Mouse (Mus musculus) kidney, embryonic 14.5 days (tissue): Measurements from ENCODE around the gene Pianp. TPM values are rescaled to one million over a fixed set of nuclear protein-coding genes. Genes with fewer than 3 reads are reported as not detected.

Source experiments
- ATAC-seq: fragments of 200-750 bp; cut with Nextera tagmentation; 2 replicates; pipeline ENCODE4 v1.8.0; 2017; ENCODE audit warnings: moderate number of reproducible peaks, mild to moderate bottlenecking, moderate TSS enrichment, moderate library complexity; ENCODE audit not compliant: low FRiP score, low TSS enrichment
- H3K27ac ChIP-seq: fragments of 300-500 bp; sonication (generic); 2 replicates; pipeline ENCODE4 v1.5.1; 2014; ENCODE audit warnings: low read depth, mild to moderate bottlenecking, low read length, moderate library complexity, mixed read lengths
- H3K27me3 ChIP-seq: fragments of 300-500 bp; sonication (generic); 2 replicates; pipeline ENCODE4 v1.6.1; 2014; ENCODE audit warnings: mild to moderate bottlenecking, low read length; ENCODE audit not compliant: control insufficient read depth, insufficient read depth
- H3K36me3 ChIP-seq: fragments of 300-500 bp; sonication (generic); 2 replicates; pipeline ENCODE4 v1.6.1; 2014; ENCODE audit warnings: low read length, mixed read lengths; ENCODE audit not compliant: control insufficient read depth, insufficient read depth
- H3K4me1 ChIP-seq: fragments of 300-500 bp; sonication (generic); 2 replicates; pipeline ENCODE4 v1.6.1; 2014; ENCODE audit warnings: low read length, mixed read lengths; ENCODE audit not compliant: control insufficient read depth, insufficient read depth
- H3K4me2 ChIP-seq: fragments of 300-500 bp; sonication (generic); replicated peaks from 2 replicates; pipeline ENCODE4 v1.6.1; 2014; ENCODE audit warnings: low read depth, mild to moderate bottlenecking, low read length
- H3K4me3 ChIP-seq: fragments of 300-500 bp; sonication (generic); 2 replicates; pipeline ENCODE4 v1.5.1; 2014; ENCODE audit warnings: mild to moderate bottlenecking, low read length
- H3K9ac ChIP-seq: fragments of 300-500 bp; sonication (generic); 2 replicates; pipeline ENCODE4 v1.6.1; 2014; ENCODE audit warnings: low read depth, mild to moderate bottlenecking, low read length, moderate library complexity
- H3K9me3 ChIP-seq: fragments of 300-500 bp; sonication (generic); 2 replicates; pipeline ENCODE4 v1.6.1; 2016; ENCODE audit warnings: low read length; ENCODE audit not compliant: control insufficient read depth
- WGBS: fragments of 180-500 bp; shearing (Covaris S2); extraction: QIAGEN DNeasy Blood & Tissue Kit; methylation state at CpG from one replicate; pipeline ENCODE4 v1.1.7; 2014; 5-methylcytosine and 5-hydroxymethylcytosine counted together
- polyA plus RNA-seq: library from polyadenylated mRNA; unstranded; fragments of >200 nt; fragmentation: Nextera tagmentation; extraction: Ambion mirVana; gene quantifications from 2 replicates; pipeline ENCODE4 v1.2.1, GENCODE M21; 2014

The Pianp gene
- polyA plus RNA-seq, 1 experiment from 2014 or later, result 1.0 TPM

DNA sequence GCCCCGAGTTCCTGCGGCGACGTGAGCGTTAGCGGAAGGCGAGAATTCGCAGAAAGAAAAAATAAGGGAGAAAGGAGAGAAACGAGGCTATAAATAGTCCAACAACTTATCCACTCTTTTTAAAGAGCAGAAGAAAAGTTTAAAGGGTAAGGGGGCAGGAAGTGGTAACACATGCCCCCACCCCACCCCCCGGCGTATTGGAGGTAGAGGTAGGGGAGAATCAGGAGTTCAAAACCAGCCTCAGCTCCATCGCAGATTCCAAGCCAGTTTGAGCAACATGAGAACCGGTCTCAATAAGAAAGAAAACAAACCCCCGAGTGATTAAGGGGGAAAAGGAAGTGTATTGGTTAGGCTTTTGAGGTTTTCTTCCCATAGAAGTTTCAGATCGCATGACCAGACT lies 30.7 kb upstream of the Pianp start:
- Histone ChIP-seq H3K9ac (peak overlapping the region; percentile 92), H3K9me3 (peaks cover 3% of the 10 kb centered on the region; the same call in 1 of the 2 replicates), H3K4me2 (peak overlapping the region; percentile 63), H3K36me3 (peaks cover 15% of the 10 kb centered on the region), H3K27me3 (no peaks in the 10 kb centered on the region), H3K4me3 (peak overlapping the region; percentile 81), H3K4me1 (peaks cover 6% of the 10 kb centered on the region; the same call in 1 of the 2 replicates), H3K27ac (peak overlapping the region; percentile 92)
- 12% methylated on average over 15 of the region's 15 CpGs for WGBS
- no peak for ATAC-seq

DNA sequence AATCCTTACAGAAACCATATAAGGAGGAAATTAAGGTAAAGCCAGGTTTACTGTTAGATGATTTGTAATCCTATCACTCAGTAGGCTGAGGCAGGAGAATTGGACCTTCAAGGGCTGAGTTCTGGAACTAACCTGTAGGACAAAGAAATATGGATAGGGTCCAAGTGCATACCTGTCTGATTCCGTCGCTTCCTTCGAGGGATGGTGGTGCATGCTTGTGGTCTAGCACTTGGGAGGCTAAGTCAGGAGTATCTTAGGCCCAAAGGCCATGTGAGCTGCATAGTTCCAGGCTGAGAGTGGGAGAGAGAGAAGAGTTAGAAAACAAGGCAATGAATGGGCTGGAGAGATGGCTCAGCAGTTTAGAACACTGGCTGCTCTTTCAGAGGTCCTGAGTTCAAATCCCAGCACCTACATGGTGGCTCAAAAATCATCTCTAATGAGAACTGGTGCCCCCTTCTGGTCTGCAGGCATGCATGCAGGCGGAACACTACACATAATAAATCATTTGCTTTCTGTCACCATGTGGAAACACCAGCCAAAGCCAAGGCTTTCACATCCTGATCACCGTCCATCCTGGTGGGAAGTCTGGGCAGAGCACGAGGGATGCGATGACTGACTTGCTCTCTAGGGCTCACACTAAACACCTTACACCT lies 29.9 kb upstream of the Pianp start:
- H3K27ac ChIP-seq, result no peak overlapping the region
- peaks cover 6% of the 10 kb centered on the region; the same call in 1 of the 2 replicates for H3K4me1 ChIP-seq
- H3K9ac ChIP-seq, result no peak overlapping the region
- H3K4me3 ChIP-seq, result peak overlapping the region; percentile 81; the same call in 1 of the 2 replicates
- no peaks in the 10 kb centered on the region for H3K27me3 ChIP-seq
- peaks cover 7% of the 10 kb centered on the region; the same call in 1 of the 2 replicates for H3K36me3 ChIP-seq
- ATAC-seq, result no peak
- 94% methylated on average over 7 of the region's 7 CpGs for WGBS
- H3K4me2 ChIP-seq, result peak overlapping the region; percentile 63
- H3K9me3 ChIP-seq, result peaks cover 3% of the 10 kb centered on the region; the same call in 1 of the 2 replicates

DNA sequence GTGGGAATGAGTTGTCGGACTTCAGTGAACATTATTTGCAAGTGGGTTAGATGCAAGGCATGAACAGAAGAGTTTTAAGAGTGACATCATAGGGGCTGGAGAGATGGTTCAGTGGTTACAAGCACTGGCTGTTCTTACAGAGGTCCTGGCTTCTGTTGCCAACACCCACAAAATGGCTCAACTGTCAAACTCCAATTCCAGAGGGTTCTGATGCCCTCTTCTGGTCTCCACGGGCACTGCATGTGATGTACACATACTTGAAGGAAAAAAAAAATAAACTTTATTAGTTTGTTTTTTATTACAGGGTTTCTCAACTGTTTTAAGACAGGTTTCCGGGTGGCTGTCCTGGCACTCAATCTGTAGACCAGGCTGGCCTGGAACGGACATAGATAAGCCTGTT lies 28.7 kb upstream of the Pianp start:
- no peak for ATAC-seq
- 79% methylated on average over 4 of the region's 4 CpGs for WGBS
- Histone ChIP-seq H3K4me1 (peaks cover 6% of the 10 kb centered on the region; the same call in 1 of the 2 replicates), H3K9ac (no peak overlapping the region), H3K27me3 (no peaks in the 10 kb centered on the region), H3K9me3 (peaks cover 3% of the 10 kb centered on the region; the same call in 1 of the 2 replicates), H3K36me3 (no peaks in the 10 kb centered on the region), H3K27ac (no peak overlapping the region), H3K4me3 (no peak overlapping the region), H3K4me2 (no peak overlapping the region)

DNA sequence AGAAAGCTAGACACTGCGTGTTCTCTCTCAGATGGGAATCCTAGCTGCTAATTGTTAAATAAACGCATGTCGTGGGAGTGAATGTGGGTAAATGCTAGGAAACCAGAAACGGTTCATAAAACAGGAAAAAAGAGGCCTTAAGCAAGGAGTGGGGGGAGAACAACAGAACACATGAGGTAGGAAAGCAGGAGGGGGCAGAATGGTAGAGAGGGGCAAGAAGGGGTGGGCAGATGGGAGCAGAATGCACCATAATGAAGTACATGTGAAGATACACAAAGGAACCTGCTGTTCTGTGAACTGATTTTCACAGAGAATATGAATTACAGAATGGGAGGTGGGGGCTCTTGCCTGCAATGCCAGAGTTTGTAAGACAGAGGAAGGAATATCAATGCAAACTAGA lies 4.3 kb upstream of the Pianp start:
- Histone ChIP-seq H3K9ac (no peak overlapping the region), H3K4me3 (no peak overlapping the region), H3K36me3 (no peaks in the 10 kb centered on the region), H3K4me1 (peaks cover 6% of the 10 kb centered on the region; the same call in 1 of the 2 replicates), H3K27ac (no peak overlapping the region), H3K9me3 (peaks cover 8% of the 10 kb centered on the region), H3K27me3 (peaks cover 27% of the 10 kb centered on the region), H3K4me2 (no peak overlapping the region)
- ATAC-seq, result no peak
- WGBS, result 39% methylated on average over 4 of the region's 4 CpGs

DNA sequence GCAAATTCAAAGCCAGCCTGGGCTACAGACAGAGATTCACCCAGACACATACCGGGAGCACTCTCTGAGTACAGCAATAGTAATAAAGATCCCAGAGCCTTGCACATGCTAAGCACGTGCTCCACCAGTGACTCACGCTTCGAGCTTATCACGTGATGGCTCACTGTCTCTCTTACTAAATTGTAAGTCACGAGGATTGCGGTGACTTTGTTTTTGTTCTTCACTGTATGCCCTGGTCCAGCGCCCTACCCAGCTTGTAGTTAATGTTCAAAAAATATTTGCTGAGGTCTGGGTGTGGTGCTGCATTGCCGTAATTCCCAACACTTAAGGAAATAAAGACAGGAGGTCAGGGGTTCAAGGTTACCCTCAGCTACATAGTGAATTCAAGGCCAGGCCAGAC lies 3.1 kb upstream of the Pianp start:
- peaks cover 8% of the 10 kb centered on the region for H3K9me3 ChIP-seq
- H3K36me3 ChIP-seq, result no peaks in the 10 kb centered on the region
- no peak overlapping the region for H3K4me2 ChIP-seq
- no peak overlapping the region for H3K4me3 ChIP-seq
- peaks cover 14% of the 10 kb centered on the region; the same call in 1 of the 2 replicates for H3K4me1 ChIP-seq
- ATAC-seq, result no peak
- H3K9ac ChIP-seq, result no peak overlapping the region
- no peak overlapping the region for H3K27ac ChIP-seq
- H3K27me3 ChIP-seq, result peaks cover 38% of the 10 kb centered on the region
- 80% methylated on average over 9 of the region's 9 CpGs for whole genome bisulfite sequencing

DNA sequence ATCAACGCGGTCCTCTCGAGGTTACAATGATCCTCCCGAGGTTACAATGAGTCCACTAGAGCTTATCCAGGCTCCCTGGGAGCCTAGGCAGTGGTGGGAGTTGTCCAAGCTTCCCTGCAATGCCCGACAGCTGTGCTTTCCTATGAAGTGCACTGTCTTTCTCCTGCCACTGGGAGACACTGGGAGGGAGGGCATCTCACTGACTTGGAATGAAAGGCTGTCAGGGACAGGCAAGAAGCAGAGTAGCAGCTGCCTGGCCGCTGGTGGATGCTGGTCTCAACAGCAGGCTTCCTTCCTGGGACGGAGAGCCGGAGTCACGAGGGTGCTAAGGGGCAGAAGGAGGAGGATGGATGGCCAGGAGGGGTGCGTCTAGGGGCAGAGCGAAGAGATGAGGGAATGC lies 2.6 kb upstream of the Pianp start:
- peak overlapping the region; percentile 44; the same call in 1 of the 2 replicates for H3K9ac ChIP-seq
- H3K27me3 ChIP-seq, result peaks cover 43% of the 10 kb centered on the region

DNA sequence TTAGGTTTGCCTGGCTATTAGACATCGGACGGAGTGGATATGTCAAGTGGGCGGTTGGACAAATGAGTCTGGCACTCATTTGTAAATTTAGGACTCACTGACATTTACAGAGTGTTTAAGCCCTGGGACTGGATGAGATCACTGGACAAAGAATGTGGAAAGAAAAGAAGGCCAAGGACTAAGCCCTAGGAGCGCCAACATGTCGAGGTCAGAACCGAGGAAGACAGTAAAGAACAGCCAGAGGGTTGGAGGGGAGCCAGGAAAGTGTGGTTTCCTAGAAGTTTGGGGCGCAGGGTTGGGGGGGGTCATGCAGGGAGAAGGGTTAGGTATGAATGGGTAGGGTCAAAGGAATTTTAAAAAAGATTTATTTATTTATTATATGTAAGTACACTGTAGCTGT lies 1.2 kb upstream of the Pianp start:
- H3K4me2 ChIP-seq, result no peak overlapping the region
- no peak overlapping the region for H3K4me3 ChIP-seq
- no peak for ATAC-seq
- no peaks in the 10 kb centered on the region for H3K36me3 ChIP-seq
- H3K27me3 ChIP-seq, result peaks cover 54% of the 10 kb centered on the region
- 84% methylated on average over 7 of the region's 7 CpGs for WGBS
- peaks cover 2% of the 10 kb centered on the region; the same call in 1 of the 2 replicates for H3K9me3 ChIP-seq
- H3K9ac ChIP-seq, result no peak overlapping the region
- no peak overlapping the region for H3K27ac ChIP-seq
- peaks cover 18% of the 10 kb centered on the region; the same call in 1 of the 2 replicates for H3K4me1 ChIP-seq

More for the DNA sequence above, 2.6 kb upstream of the Pianp start:
- peaks cover 8% of the 10 kb centered on the region for H3K9me3 ChIP-seq
- peak; percentile 33; the same call in 1 of the 2 replicates for ATAC-seq
- H3K4me2 ChIP-seq, result no peak overlapping the region
- peaks cover 18% of the 10 kb centered on the region; the same call in 1 of the 2 replicates for H3K4me1 ChIP-seq
- H3K36me3 ChIP-seq, result no peaks in the 10 kb centered on the region
- no peak overlapping the region for H3K4me3 ChIP-seq
- 11% methylated on average over 11 of the region's 11 CpGs for WGBS
- no peak overlapping the region for H3K27ac ChIP-seq

DNA sequence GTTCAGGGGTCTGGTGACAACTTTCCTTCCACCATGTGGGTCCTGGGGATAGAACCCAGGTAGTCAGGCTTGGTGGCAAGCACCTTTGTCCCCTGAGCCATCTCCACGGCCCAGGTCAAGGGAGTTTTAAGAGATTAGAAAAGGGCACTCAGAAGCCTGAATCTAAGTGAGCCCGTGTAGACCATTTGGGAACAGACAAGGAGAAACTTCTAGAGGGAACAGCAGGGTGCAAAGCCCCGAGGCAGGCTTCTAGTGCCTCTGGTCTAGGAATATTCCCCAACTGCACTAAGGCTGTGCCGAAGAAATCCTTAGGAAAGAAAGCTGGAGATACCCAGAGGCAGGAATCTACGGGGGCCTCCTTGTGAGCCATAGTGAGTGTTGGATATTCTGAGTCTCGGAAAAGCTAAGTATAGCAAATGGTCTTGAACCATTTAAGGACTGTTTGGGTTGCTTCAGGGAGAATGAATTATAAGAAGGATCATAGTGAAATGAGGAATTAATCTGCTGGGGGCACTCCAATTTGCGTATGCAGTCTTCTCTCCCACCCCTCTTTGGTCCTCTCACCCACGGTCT lies 577 bp upstream of the Pianp start:
- H3K27me3 ChIP-seq, result peaks cover 57% of the 10 kb centered on the region

DNA sequence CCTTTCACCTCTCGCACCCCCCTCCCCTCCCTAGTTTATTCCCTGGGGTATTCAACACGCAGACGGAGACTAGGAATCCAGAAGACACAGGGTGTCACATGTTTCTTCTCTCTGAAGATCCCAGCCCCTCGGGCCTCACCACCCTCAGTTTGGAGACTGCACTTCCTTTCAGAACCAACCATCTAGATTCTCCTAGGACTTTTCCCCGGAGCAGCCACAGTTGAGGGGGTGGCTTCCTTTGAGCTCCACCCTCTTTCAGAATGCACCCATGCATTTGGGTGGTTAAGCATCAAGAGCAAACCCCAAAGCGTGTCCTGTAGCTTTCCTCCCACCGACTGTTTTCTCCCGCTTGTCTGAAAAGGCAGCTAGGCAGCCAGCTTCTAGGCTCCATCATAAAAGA lies 1.6 kb downstream of the Pianp start:
- ATAC-seq, result no peak
- H3K9me3 ChIP-seq, result no peaks in the 10 kb centered on the region
- 0 out of 2 replicates have a peak overlapping the region, but pooled peaks have one; percentile 59 for H3K4me3 ChIP-seq
- H3K36me3 ChIP-seq, result no peaks in the 10 kb centered on the region
- no peak overlapping the region for H3K27ac ChIP-seq
- H3K27me3 ChIP-seq, result peaks cover 65% of the 10 kb centered on the region
- H3K4me2 ChIP-seq, result peak overlapping the region; percentile 19; the same call in 1 of the 2 replicates
- peaks cover 18% of the 10 kb centered on the region; the same call in 1 of the 2 replicates for H3K4me1 ChIP-seq
- WGBS, result 3% methylated on average over 8 of the region's 8 CpGs
- no peak overlapping the region for H3K9ac ChIP-seq

More for the DNA sequence above, 577 bp upstream of the Pianp start:
- peak overlapping the region; percentile 98 for H3K4me2 ChIP-seq
- no peaks in the 10 kb centered on the region for H3K9me3 ChIP-seq
- H3K27ac ChIP-seq, result no peak overlapping the region
- H3K4me1 ChIP-seq, result peaks cover 18% of the 10 kb centered on the region; the same call in 1 of the 2 replicates
- no peak overlapping the region for H3K4me3 ChIP-seq
- no peak overlapping the region for H3K9ac ChIP-seq
- no peak for ATAC-seq
- H3K36me3 ChIP-seq, result no peaks in the 10 kb centered on the region
- WGBS, result 47% methylated on average over 8 of the region's 8 CpGs
